Mouse (Mus musculus) embryo, embryonic 11.5 days (tissue): ENCODE measurements around the gene Rhbdd2.

ENCODE experiments used
- DNase-seq: peaks from one replicate; pipeline ENCODE4 v3.0.0-alpha.2; 2012; ENCODE audit warnings: low read depth, low spot score

Rhbdd2 gene

GRCm38 (mm10) chr5:135645330-135645729 is 12.9 kb downstream of the Rhbdd2 start:
- no peak for DNase-seq

- no peak for DNase-seq
These were observed 13.6 kb downstream of the Rhbdd2 start for GRCm38 (mm10) chr5:135646038-135646437.

- DNase-seq: no peak
These were observed 16.3 kb downstream of the Rhbdd2 start for GRCm38 (mm10) chr5:135648461-135649308.

- no peak for DNase-seq
These were observed 16.9 kb downstream of the Rhbdd2 start for GRCm38 (mm10) chr5:135649309-135649633.

GRCm38 (mm10) chr5:135651536-135651935 is 19.1 kb downstream of the Rhbdd2 start:
- no peak for DNase-seq

- no peak for DNase-seq
These were observed 20.8 kb downstream of the Rhbdd2 start for GRCm38 (mm10) chr5:135653209-135653608.

- DNase-seq: no peak
These were observed 23.6 kb downstream of the Rhbdd2 start for GRCm38 (mm10) chr5:135656046-135656445.

GRCm38 (mm10) chr5:135657128-135657527 is 24.7 kb downstream of the Rhbdd2 start:
- DNase-seq: no peak

- no peak for DNase-seq
These were observed 25.4 kb downstream of the Rhbdd2 start for GRCm38 (mm10) chr5:135657703-135658373.

- DNase-seq: no peak
These were observed 27.5 kb downstream of the Rhbdd2 start for GRCm38 (mm10) chr5:135659956-135660355.

- no peak for DNase-seq
These were observed 28.1 kb downstream of the Rhbdd2 start for GRCm38 (mm10) chr5:135660535-135660934.

- DNase-seq: no peak
These were observed 34.5 kb downstream of the Rhbdd2 start for GRCm38 (mm10) chr5:135666890-135667289.

GRCm38 (mm10) chr5:135668071-135668470 is 35.7 kb downstream of the Rhbdd2 start:
- no peak for DNase-seq

GRCm38 (mm10) chr5:135669741-135670275 is 37.4 kb downstream of the Rhbdd2 start, which contains the start of gene Por:
TSS of gene Por (plus strand) at chr5:135670033.
- no peak for DNase-seq

- DNase-seq: no peak
These were observed 38.5 kb downstream of the Rhbdd2 start for GRCm38 (mm10) chr5:135670881-135671280.

GRCm38 (mm10) chr5:135672509-135672908 is 40.1 kb downstream of the Rhbdd2 start:
- DNase-seq: no peak

- DNase-seq: no peak
These were observed 40.6 kb downstream of the Rhbdd2 start for GRCm38 (mm10) chr5:135672980-135673379.

- DNase-seq: peak; percentile 56
These were observed 41.9 kb downstream of the Rhbdd2 start for GRCm38 (mm10) chr5:135674349-135674775.

- peak; percentile 67 for DNase-seq
These were observed 42.4 kb downstream of the Rhbdd2 start for GRCm38 (mm10) chr5:135674821-135675220.

- DNase-seq: no peak
These were observed 44.3 kb downstream of the Rhbdd2 start for GRCm38 (mm10) chr5:135676696-135677095.

- no peak for DNase-seq
These were observed 44.8 kb downstream of the Rhbdd2 start for GRCm38 (mm10) chr5:135677251-135677650.

- DNase-seq: no peak
These were observed 46.1 kb downstream of the Rhbdd2 start for GRCm38 (mm10) chr5:135678481-135678880.
